Mouse (Mus musculus): ENCODE data around the gene Abracl. TPM values are rescaled to one million over a fixed set of nuclear protein-coding genes. Genes with fewer than 3 reads are reported as not detected.

Gene Abracl
- polyA plus RNA-seq, 1 experiment: 40.5 TPM

GRCm38 (mm10) chr10:18005136-18005955 lies 17.7 kb downstream of the Abracl start:
- no peak overlapping the region for H3K4me3 ChIP-seq (ENCODE audit: insufficient read depth, low read depth, low read length)
- no peaks in the 10 kb centered on the region for H3K4me1 ChIP-seq (ENCODE audit: control insufficient read depth, insufficient read depth, insufficient read length, low read length)
- no peak overlapping the region for H3K27ac ChIP-seq (replicated peaks; ENCODE audit: low read depth, low read length)

- H3K27ac ChIP-seq (replicated peaks; ENCODE audit: low read depth, low read length): no peak overlapping the region
Observed at GRCm38 (mm10) chr10:18003966-18004637, 19.0 kb downstream of the Abracl start.

GRCm38 (mm10) chr10:17990576-17990975 lies 32.5 kb downstream of the Abracl start:
- Histone ChIP-seq H3K27ac (replicated peaks; ENCODE audit: low read depth, low read length) (no peak overlapping the region), H3K4me3 (ENCODE audit: insufficient read depth, low read depth, low read length) (no peak overlapping the region), H3K4me1 (ENCODE audit: control insufficient read depth, insufficient read depth, insufficient read length, low read length) (no peaks in the 10 kb centered on the region)

More at GRCm38 (mm10) chr10:18003966-18004637, 19.0 kb downstream of the Abracl start:
- Histone ChIP-seq H3K4me1 (ENCODE audit: control insufficient read depth, insufficient read depth, insufficient read length, low read length) (no peaks in the 10 kb centered on the region), H3K4me3 (ENCODE audit: insufficient read depth, low read depth, low read length) (no peak overlapping the region)

DNA sequence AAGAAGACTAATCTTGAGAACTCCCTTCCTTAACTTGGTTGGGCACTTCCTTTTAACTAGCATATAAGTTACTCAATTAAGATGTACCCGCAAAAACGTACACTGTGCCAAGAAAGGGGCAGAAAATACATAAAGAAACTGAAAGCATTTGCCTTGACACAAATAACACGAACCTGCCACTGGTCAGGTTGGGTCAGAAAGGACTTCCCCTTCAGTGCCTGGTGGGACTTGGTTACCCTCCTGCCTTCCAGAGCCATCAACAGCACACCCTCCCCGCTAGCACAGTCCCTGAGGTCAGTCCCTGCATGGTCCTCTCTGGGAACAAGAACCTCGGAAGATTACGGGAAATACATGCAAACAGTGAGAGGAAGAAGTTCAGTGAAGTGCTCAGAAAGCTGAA lies 34.0 kb downstream of the Abracl start:
- no peaks in the 10 kb centered on the region for H3K4me1 ChIP-seq (ENCODE audit: control insufficient read depth, insufficient read depth, insufficient read length, low read length)
- H3K4me3 ChIP-seq (ENCODE audit: insufficient read depth, low read depth, low read length): no peak overlapping the region
- H3K27ac ChIP-seq (replicated peaks; ENCODE audit: low read depth, low read length): no peak overlapping the region

DNA sequence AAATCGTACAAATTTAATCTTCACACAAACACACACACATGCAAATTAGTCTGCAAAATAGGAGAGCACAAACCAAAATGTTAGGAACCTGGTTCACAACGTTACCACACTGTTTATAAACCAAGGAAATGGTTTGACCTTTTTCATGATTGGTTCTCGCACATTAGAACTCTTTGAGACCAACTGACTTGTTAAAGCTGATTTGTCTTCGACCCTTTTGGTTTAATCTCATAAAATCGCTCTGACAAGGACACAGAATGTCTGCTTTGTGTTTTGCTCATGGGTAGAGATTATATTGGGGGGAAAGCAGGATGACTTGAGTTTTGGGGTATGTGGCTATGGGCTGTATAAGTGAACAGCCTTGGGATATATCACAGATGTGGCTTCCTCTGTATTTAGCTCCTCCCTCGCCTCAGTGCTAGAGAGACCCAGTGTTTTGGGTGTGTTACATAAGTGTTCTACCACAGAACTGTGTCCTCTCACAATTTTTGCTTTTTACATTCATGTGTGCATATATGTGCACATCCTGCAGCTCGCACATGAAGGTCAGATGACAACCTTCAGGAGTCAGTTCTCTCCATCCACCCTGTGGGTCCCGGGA lies 35.2 kb downstream of the Abracl start:
- Histone ChIP-seq H3K27ac (replicated peaks; ENCODE audit: low read depth, low read length) (no peak overlapping the region), H3K4me1 (ENCODE audit: control insufficient read depth, insufficient read depth, insufficient read length, low read length) (no peaks in the 10 kb centered on the region), H3K4me3 (ENCODE audit: insufficient read depth, low read depth, low read length) (no peak overlapping the region)

DNA sequence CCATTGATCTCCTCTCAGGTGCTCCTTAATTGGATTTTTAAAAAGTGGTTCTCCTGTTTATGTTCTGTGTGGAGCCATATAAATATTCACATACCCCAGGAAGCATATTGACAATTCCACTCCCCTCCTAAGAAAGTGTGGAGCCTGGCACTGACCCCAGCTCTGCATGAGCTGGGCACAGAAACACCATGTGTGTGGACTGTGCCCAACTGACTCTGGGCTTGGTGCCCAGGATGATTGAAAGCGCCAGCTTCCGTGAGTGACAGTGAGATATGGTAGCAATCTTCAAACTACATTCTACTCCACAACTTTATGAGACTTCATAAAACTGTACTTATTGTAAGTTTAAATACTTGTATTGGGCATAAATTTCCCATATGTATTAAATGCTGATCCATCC lies 39.8 kb downstream of the Abracl start:
- H3K4me1 ChIP-seq (ENCODE audit: control insufficient read depth, insufficient read depth, insufficient read length, low read length): no peaks in the 10 kb centered on the region
- H3K27ac ChIP-seq (replicated peaks; ENCODE audit: low read depth, low read length): no peak overlapping the region
- H3K4me3 ChIP-seq (ENCODE audit: insufficient read depth, low read depth, low read length): no peak overlapping the region

DNA sequence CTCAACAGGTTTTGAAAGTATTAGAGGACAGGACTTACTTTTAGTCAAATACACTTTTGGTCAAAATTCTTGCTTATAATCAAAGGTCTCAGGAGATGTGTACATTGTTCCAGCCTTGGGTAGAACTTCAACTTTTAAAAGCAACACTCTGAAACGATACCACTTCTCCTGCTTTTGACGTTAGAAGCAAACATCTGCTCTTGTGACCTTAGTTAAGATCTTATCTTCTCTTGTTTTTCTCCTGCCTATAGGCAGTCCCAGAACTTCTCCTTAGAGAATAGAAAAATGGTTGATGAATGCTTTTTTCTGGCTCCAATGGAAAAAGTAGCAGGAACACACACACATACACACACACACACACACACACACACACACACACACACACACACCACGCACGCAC lies 57.0 kb downstream of the Abracl start:
- H3K4me1 ChIP-seq (ENCODE audit: control insufficient read depth, insufficient read depth, insufficient read length, low read length): no peaks in the 10 kb centered on the region
- H3K27ac ChIP-seq (replicated peaks; ENCODE audit: low read depth, low read length): no peak overlapping the region
- no peak overlapping the region for H3K4me3 ChIP-seq (ENCODE audit: insufficient read depth, low read depth, low read length)

Other genes starting within 250 kb of the Abracl start
- 12.1 and 13.1 TPM in 2 replicates for gene Txlnb, start 227.1 kb downstream of the Abracl start, polyA plus RNA-seq (2012; ENCODE audit: insufficient read depth, insufficient read length, missing spikeins)
- 16.9 and 24.7 TPM in 2 replicates for gene Heca, start 75.2 kb downstream of the Abracl start, polyA plus RNA-seq (2012; ENCODE audit: insufficient read depth, insufficient read length, missing spikeins)
- gene Reps1, start 32.6 kb upstream of the Abracl start, polyA plus RNA-seq (2012; ENCODE audit: insufficient read depth, insufficient read length, missing spikeins): 8.5 and 13.6 TPM in 2 replicates
- not detected in 2 replicates for gene Ect2l, start 187.6 kb upstream of the Abracl start, polyA plus RNA-seq (2012; ENCODE audit: insufficient read depth, insufficient read length, missing spikeins)
- gene Ccdc28a, start 211.7 kb upstream of the Abracl start, polyA plus RNA-seq (2012; ENCODE audit: insufficient read depth, insufficient read length, missing spikeins): 5.8 and 10.1 TPM in 2 replicates

All from brown adipose tissue, adult 24 weeks (tissue).